Mouse (Mus musculus): ENCODE results near the gene Tomm20. TPM values are rescaled to one million over a fixed set of nuclear protein-coding genes. Genes with fewer than 3 reads are reported as not detected.
A peak's percentile ranks its signal among the peaks of the same experiment; 100 is the strongest.

Tomm20 gene
- total RNA-seq, 2 experiments from 2014 or later: 181 to 182 TPM

GRCm38 (mm10) chr8:126975706-126976105, 30.1 kb upstream of the Tomm20 start:
- no peak for DNase-seq (ENCODE audit: extremely low spot score in 1 of 2, low spot score in 2 of 2)
- intact Hi-C loops (cut with DNase I): loop anchor here (1.0 to 10.0 kb wide), 3 partner anchors 46 to 711 kb away; no protein-coding TSS in a partner anchor
- TF ChIP-seq CTCF (IDR thresholded peaks at IDR 0.05): peak; percentile 92
- H3K27ac ChIP-seq: no peak overlapping the region
- H3K4me3 ChIP-seq: no peak overlapping the region

GRCm38 (mm10) chr8:126974511-126974910, 28.9 kb upstream of the Tomm20 start:
- DNase-seq (ENCODE audit: extremely low spot score in 1 of 2, low spot score in 2 of 2): no peak
- Histone ChIP-seq H3K4me3 (no peak overlapping the region), H3K27ac (no peak overlapping the region)
- no peak for TF ChIP-seq CTCF (IDR thresholded peaks at IDR 0.05)
- intact Hi-C loops (cut with DNase I): loop anchor here (2.0 to 10.0 kb wide), 3 partner anchors 477 to 710 kb away; no protein-coding TSS in a partner anchor

GRCm38 (mm10) chr8:126973686-126974265, 28.1 kb upstream of the Tomm20 start:
- TF ChIP-seq CTCF (IDR thresholded peaks at IDR 0.05): no peak
- intact Hi-C loops (cut with DNase I): loop anchor here (2.0 to 10.0 kb wide), 3 partner anchors 476 to 709 kb away; no protein-coding TSS in a partner anchor
- H3K4me3 ChIP-seq: no peak overlapping the region

GRCm38 (mm10) chr8:126972649-126973048, 27.0 kb upstream of the Tomm20 start:
- TF ChIP-seq CTCF (IDR thresholded peaks at IDR 0.05): no peak
- H3K27ac ChIP-seq: no peak overlapping the region
- intact Hi-C loops (cut with DNase I): loop anchor here (5.0 to 10.0 kb wide), 2 partner anchors 475 to 708 kb away; no protein-coding TSS in a partner anchor
- no peak for DNase-seq (ENCODE audit: extremely low spot score in 1 of 2, low spot score in 2 of 2)
- H3K4me3 ChIP-seq: no peak overlapping the region

More at GRCm38 (mm10) chr8:126973686-126974265, 28.1 kb upstream of the Tomm20 start:
- H3K27ac ChIP-seq: no peak overlapping the region
- no peak for DNase-seq (ENCODE audit: extremely low spot score in 1 of 2, low spot score in 2 of 2)

GRCm38 (mm10) chr8:126972102-126972501, 26.5 kb upstream of the Tomm20 start:
- no peak for DNase-seq (ENCODE audit: extremely low spot score in 1 of 2, low spot score in 2 of 2)
- no peak overlapping the region for H3K27ac ChIP-seq
- intact Hi-C loops (cut with DNase I): loop anchor here (5.0 to 10.0 kb wide), 2 partner anchors 475 to 707 kb away; no protein-coding TSS in a partner anchor
- no peak for TF ChIP-seq CTCF (IDR thresholded peaks at IDR 0.05)
- H3K4me3 ChIP-seq: no peak overlapping the region

- no peak for TF ChIP-seq CTCF (IDR thresholded peaks at IDR 0.05)
- H3K27ac ChIP-seq: peak overlapping the region; percentile 84
- no peak for DNase-seq (ENCODE audit: extremely low spot score in 1 of 2, low spot score in 2 of 2)
- peak overlapping the region; percentile 96 for H3K4me3 ChIP-seq
- intact Hi-C loops (cut with DNase I): loop anchor here (2.0 to 10.0 kb wide), 3 partner anchors 26 to 706 kb away; partner anchors contain the start of gene Tomm20
Observed at GRCm38 (mm10) chr8:126971314-126971664, 25.6 kb upstream of the Tomm20 start.

- peak; percentile 93 to 94 for DNase-seq (ENCODE audit: extremely low spot score in 1 of 2, low spot score in 2 of 2)
- Histone ChIP-seq H3K4me3 (peak within 1 kb of the TSS; percentile 96), H3K27ac (peak within 1 kb of the TSS; percentile 84)
- no peak for TF ChIP-seq CTCF (IDR thresholded peaks at IDR 0.05)
- intact Hi-C loops (cut with DNase I): loop anchor here (2.0 to 10.0 kb wide), 3 partner anchors 26 to 706 kb away; partner anchors contain the start of gene Tomm20
Observed at GRCm38 (mm10) chr8:126970579-126971313, 25.1 kb upstream of the Tomm20 start, which contains the start of gene Rbm34. TSS of gene Rbm34 (minus strand) at chr8:126971071.

GRCm38 (mm10) chr8:126969546-126969945, 23.9 kb upstream of the Tomm20 start:
- no peak overlapping the region for H3K27ac ChIP-seq
- intact Hi-C loops (cut with DNase I): no loop called here
- no peak for TF ChIP-seq CTCF (IDR thresholded peaks at IDR 0.05)
- DNase-seq (ENCODE audit: extremely low spot score in 1 of 2, low spot score in 2 of 2): no peak
- no peak overlapping the region for H3K4me3 ChIP-seq

- no peak for DNase-seq (ENCODE audit: extremely low spot score in 1 of 2, low spot score in 2 of 2)
- Histone ChIP-seq H3K4me3 (no peak overlapping the region), H3K27ac (no peak overlapping the region)
- no peak for TF ChIP-seq CTCF (IDR thresholded peaks at IDR 0.05)
- intact Hi-C loops (cut with DNase I): no loop called here
Observed at GRCm38 (mm10) chr8:126968107-126968506, 22.5 kb upstream of the Tomm20 start.

- intact Hi-C loops (cut with DNase I): no loop called here
- Histone ChIP-seq H3K27ac (no peak overlapping the region), H3K4me3 (no peak overlapping the region)
- no peak for TF ChIP-seq CTCF (IDR thresholded peaks at IDR 0.05)
- DNase-seq (ENCODE audit: extremely low spot score in 1 of 2, low spot score in 2 of 2): no peak
Observed at GRCm38 (mm10) chr8:126965246-126965645, 19.6 kb upstream of the Tomm20 start.

- intact Hi-C loops (cut with DNase I): no loop called here
Observed at GRCm38 (mm10) chr8:126962871-126963270, 17.2 kb upstream of the Tomm20 start.

GRCm38 (mm10) chr8:126961516-126961915, 15.9 kb upstream of the Tomm20 start:
- Histone ChIP-seq H3K27ac (no peak overlapping the region), H3K4me3 (no peak overlapping the region)
- intact Hi-C loops (cut with DNase I): no loop called here
- DNase-seq (ENCODE audit: extremely low spot score in 1 of 2, low spot score in 2 of 2): peak; percentile 40 to 41
- no peak for TF ChIP-seq CTCF (IDR thresholded peaks at IDR 0.05)

More at GRCm38 (mm10) chr8:126962871-126963270, 17.2 kb upstream of the Tomm20 start:
- no peak overlapping the region for H3K4me3 ChIP-seq
- H3K27ac ChIP-seq: no peak overlapping the region
- DNase-seq (ENCODE audit: extremely low spot score in 1 of 2, low spot score in 2 of 2): no peak
- no peak for TF ChIP-seq CTCF (IDR thresholded peaks at IDR 0.05)

Data from left cerebral cortex, adult 2 months (tissue).